Mouse (Mus musculus) adrenal gland, adult 2 months (tissue): ENCODE results near the gene Kcnq5. TPM values are rescaled to one million over a fixed set of nuclear protein-coding genes. Genes with fewer than 3 reads are reported as not detected.
"Not testable (repeated sequence)": the region's sequence is repeated elsewhere in the genome, so short reads cannot be mapped to it uniquely, and the experiment has no call there.

ENCODE experiments used
- DNase-seq: peaks from one replicate; pipeline ENCODE4 v3.0.0; 2021
- polyA plus RNA-seq: library from polyadenylated mRNA; depleted of rRNA; stranded (reverse); fragments of >200 nt; gene quantifications from 2 replicates; pipeline ENCODE4 v1.2.3, GENCODE M21; 2012
- total RNA-seq, 2 experiments: library from RNA; stranded (reverse); gene quantifications; 2 replicates each; pipeline ENCODE4 v1.2.3; 2021

Kcnq5 gene
- total and polyA plus RNA-seq, 3 experiments: 0.52 to 1.1 TPM; not detected in 1

DNA sequence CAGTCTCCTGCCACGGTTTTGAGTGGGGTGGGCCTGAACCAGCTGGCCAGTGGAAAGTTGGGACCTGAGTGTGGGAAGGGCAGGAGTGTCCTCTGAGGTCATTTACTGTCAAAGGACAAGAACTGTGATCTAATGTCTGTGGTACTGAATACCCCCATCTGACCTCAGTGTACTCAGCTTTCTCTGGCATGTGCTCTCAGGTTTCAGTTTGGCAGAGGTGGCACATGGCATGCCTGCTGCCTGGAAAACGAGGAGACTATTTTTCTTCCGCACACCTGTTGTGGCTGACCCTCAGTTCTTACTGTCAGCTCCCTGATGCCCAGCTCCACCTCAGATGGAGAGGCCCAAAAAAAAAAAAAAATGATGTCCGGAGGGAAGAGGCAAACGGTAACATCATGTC is 475.5 kb downstream of the Kcnq5 start:
- no peak for DNase-seq

DNA sequence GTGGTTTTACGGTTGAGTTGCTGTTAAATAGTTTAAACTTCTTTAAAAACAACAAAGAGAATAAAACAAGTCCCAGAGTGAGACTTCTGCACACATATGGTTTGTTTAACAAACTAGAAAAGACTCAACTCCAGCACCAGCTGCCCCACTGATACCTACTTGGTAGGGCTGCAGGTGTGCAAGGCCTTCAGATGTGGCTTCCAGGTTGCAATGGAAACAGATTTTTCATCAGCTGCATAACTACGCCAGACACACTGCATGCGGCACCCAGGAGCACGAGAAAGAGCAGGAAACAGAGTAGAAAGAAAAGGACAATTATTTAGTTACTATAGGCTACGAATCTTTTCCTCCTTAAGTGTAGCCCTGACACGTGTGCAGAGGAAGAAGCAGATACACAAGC is 492.4 kb downstream of the Kcnq5 start:
- DNase-seq: no peak

DNA sequence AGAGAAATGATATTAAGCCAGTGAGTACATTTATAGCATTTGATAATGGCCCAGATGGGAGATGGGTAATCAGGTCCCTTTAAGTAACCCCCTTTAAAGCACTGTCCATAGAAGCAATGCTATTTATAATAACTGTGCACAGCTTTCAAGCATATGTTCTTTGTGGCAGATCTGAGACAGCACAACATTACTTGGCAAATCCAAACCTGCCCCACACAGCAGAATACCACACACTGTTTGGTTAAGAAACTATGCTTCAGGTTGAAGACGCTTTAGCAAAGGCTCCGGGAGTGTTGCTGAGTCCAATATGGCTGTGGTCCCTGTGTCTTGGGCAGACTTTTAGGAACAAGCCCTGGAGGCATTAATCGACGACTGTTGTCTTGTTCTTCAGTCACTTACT is 495.3 kb downstream of the Kcnq5 start:
- DNase-seq: no peak

DNA sequence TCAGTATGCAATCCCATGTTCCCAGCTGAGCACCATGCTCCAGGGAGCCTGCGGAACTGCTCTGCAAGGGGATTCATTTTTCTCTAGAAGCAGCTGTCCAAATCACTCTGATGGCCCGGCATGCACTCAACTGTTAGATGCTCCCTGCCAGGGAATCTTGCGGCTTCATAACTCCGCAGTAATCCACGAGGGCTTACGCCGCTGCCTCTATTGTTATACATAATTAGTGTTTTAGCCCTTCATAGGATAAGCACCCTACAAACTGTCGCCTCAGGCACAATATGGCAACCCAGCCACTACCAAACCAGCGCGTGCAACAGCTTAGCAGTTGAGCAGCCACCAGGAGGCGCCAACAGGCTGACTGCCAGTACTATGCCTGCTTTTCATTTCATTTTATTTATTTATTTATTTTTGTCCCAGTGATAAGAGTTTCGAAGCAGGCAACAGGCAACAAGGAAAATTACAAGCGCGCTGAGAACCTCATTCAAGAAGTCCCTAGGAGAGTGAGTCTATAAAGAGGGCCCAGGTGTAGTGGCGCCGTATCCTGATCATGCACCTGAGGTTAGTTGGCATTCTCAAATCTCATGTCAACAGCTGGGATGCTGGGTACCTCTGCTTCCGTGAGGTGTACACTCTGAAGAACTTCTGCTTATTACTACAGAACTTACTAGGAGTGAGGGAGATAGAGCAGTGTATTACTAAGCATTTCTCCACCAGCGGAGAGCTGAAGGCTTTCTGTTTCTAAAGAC is 500.6 kb downstream of the Kcnq5 start:
- peak; percentile 41 for DNase-seq

DNA sequence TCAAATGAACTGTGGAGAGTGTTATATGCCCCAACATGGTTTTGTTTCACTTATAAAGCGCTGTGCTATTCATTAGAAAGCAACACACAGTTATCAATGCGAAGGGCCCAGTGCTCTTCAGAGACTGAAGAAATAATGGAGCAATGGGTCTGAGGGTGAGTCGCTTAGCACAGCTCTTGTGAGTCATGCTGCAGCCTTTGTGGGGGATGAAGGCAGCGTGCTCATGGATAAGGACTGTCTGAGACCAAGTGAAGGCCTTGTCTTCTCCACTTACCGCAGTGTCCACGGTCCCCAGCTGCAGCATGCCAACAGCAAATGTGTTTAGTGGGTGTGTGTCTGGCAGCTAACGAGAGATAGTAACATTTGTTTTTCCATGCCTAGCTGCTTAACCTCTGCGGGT is 503.2 kb downstream of the Kcnq5 start:
- peak; percentile 11 for DNase-seq

DNA sequence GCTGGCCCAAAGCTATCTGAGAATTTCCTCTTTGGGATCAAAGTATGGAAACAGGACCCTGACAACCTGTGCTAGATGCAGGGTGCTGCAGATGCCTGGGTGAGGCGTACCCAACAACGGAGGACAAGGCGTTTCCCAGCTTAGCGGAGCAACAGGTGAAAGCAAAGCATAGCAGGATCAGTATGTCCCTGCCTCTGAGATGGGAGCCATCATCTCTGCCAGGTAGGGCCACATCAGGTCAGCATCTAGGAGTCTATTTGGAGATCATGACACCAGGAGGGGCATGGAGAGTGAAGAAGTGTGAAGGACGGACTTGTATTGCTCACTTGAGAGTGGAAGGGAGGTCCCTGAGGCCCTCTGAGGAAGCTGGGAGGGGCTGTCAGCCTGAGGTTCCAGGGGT is 505.8 kb downstream of the Kcnq5 start:
- no peak for DNase-seq

DNA sequence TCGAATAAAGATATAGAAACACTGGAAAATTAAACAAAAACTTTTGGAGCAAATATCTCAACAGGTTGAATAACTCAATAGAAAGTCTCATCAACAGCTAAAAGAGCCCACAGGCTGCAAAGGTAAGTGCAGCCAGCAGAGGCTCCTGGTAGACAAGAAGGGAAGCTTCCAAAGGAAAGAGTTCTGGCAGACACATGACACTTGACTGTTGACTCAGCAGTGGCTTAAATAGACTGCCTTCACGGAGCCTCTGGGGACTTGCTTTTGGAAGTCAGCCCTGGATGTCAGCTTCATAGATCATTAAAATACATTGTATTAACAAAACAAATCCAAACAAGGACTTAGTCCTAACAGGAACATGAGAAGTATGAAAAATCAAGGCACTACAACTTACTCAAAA is 513.5 kb downstream of the Kcnq5 start:
- DNase-seq: no peak

DNA sequence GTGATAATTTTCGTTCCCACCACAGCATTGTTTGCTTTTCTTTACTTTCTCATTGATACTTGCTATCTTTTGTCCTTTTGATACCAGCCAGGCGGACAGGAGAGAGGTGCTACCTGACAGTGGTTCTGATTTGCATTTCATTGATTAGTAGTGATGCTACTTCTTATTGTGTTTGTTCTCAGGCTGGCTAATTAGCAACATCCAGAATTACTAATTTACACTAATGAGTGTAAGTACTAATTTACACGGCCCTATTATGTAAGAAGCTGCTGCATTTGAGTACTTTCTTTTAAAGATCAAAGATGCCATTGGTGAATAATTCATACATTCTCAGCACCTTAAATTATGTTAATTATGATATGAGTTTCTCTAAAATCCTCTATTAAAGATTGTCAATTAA is 525.0 kb downstream of the Kcnq5 start:
- no peak for DNase-seq

DNA sequence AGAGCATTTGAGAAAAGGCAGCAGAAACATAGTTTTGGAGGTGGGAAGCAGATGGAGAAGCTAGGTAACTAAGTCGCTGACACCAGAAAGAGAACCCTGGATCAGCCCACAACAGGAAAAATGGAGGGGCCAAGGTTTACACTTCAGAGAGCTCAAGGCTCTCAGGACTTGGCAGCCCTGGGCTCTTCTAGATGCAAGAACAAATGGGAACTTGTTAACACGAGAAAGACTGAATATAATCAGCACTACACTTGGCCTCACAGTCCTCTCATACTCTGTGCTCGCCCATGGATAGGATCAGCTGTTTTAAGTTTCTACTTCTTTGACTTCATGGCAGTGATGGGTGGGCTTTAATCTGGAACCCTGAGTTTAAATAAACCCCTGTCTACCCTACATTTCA is 526.9 kb downstream of the Kcnq5 start:
- no peak for DNase-seq

DNA sequence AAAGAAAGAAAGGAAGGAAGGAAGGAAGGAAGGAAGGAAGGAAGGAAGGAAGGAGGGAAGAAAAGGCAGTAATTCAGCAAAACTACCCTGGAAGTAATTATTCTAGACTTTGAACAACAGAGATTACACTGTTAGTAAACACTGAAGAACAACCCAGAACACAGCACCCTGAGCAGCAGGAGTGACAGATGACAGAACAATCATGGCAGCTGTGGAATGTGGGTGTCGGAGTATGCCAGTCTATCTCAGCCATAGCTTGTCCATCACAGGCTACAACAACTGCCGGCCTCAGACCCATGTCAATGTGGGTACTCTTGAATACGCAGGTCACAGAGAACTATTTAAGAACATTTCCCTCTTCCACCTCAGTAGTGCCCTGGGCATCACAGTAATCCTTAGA is 530.1 kb downstream of the Kcnq5 start:
- DNase-seq: no peak

DNA sequence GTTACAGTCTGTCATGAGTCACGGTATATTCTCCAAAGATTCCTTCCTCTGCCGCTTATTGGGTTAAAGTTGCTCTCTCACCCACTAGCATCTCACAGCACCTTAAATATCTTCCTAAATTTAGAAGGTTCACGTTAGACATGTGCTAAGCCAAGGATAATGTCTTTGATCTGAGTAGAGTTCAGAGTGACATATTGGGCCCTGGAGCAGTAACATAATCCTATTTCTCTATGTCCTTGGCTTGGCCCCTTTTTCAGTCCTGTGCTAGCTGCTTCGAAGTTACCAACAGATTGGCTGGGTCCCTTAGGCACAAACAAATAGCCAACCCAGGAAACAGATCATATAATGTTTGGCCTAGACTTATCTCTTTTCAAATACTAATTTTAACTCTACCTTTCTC is 533.7 kb downstream of the Kcnq5 start:
- no peak for DNase-seq

DNA sequence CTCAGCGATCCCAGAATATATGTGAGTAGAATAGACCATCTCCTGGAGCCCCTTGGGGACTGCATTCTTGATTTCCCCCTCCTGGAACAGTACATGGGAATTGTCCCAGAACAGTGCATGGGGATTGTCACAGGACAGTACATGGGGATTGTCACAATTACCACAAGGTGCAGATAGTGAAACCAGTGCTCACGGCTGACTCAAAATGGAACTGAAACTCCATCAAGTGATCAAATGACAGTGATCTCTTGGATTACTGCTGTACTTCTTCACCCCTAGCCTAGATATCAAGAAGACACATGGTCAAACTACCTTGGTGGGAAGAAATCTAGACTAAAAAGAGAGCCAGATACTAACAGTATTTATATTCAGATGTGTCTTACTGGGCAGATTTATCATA is 536.1 kb downstream of the Kcnq5 start:
- DNase-seq: no peak

DNA sequence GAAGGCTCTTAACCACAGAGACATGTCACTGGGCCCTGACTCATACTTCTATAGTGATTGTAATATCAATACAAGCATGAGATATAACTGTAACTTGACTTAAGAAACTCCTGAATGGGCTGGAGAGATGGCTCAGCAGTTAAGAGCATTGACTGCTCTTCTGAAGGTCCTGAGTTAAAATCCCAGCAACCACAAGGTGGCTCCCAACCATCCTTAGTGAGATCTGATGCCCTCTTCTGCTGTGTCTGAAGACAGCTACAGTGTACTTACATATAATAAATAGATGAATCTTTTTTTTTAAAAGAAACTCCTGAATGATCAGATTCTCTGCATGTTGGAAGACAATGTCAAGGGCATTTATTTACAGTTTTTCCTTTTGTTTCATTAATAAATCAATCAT is 542.4 kb downstream of the Kcnq5 start:
- no peak for DNase-seq

DNA sequence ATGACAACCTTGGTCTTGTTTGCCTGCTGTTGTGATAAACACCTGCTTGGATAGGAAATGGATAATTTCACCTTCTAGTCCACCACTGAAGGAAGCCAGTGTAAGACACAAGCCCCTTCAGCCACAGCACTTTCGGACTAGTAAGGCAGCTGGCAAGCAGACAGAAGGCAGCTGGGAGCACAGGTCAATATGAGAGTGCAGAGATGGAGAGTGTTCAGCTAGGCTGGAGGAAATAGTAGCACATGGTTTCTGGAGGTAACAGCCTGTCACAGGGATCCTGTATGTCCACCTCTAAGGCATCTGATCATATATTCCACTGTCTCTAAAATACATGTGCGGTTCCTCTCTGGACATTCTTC is 549.6 kb downstream of the Kcnq5 start:
- DNase-seq: no peak

DNA sequence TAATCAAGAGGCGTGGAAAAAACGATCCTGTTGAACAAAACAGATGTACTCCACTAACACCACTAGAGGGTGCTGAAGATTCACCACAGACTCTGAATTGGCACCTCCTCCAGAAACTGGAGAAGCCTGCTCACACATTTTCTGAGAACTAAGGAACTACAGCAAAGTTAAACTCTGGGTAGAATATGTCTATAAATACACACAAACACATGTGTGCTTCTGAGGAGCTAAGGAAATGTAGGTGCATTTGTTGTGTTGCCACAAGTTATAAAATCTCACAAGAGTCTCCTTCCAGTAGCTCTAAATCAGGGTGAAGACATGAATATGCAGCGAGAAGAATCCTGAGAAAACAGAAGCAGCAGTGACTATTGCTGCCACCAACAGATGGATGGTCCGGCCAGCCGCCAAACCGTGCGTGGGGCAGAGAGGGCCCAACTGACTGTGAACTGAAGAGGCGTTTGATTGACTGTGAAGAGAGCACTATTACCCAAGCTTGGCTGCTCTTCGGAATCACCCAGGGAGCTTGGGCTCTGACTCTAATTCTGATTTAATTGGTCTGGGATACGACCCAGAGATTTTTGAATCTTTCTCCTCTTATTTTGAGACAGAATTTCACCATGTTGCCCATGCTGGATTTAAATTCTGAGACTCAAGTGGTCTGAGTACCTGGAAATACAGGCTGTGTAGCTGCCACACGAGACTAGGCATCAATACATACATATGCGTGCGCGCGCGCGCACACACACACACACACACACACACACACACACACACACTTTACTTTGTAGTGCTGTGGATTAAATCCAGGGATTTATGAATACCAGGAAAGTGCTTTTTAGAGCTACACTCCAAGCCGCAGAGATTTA is 550.2 kb downstream of the Kcnq5 start:
- DNase-seq: peak; percentile 36

DNA sequence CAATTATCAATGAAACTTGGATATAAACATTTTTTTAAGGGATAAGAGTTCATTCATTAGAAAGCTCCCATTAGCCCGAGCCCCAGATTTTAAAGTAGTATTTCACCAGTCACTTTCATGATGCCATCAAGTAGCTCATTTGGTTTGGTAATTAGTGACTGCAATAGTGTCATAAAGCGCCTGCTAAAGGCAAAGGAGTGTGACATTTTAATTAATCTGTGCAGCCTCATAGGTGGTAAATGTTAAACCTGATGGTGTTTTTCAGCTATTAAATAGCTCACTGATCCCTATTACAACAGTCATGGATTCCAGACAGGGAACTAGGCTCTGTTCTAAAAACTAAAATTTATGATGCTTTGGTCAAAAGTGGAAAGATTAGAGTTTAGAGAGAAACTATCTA is 554.5 kb downstream of the Kcnq5 start:
- DNase-seq: no peak

DNA sequence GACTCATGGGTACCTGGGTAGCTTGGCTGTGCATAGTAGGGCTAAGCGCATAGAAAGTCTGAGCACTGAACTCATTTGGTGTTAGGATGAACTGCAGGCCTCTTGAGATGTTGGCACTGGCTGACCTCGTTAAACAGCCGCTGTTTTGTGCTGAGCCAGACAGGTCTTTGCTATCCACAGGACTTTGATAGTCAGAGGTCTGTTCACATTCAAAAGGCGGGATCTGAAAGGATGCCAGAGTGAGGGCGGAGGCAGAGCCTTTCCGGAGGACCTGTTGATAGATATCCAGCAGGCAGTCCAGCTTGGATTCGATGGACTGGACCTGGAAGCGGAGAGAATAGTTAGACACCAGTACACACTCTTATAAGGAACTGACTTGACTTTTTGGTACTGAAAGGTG is 558.9 kb downstream of the Kcnq5 start:
- no peak for DNase-seq

DNA sequence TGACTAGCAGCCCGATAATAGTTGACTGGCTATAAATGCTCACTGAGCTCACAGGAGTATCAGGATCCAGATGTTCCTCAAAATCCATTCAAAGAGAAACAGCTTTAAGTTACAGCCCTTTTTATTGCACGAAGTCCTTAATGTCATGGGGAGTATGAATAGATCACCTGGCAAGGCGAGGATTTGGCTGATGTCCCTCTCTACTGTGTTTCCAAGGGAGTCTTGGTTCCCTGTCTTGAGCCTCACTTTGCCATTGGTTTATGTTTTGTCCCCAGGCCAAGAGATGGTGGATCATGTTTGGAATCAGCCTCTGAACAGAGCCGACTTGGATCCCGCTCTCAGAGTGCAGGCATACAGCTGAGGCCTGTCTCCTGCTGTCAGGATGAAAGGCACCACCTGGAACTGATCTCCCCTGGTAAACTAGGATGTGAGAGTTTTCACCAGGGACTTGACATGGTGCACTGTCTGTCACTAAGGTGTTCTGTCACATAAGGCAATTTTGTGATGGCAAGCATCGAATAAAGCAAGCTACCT is 570.5 kb downstream of the Kcnq5 start:
- DNase-seq: no peak

DNA sequence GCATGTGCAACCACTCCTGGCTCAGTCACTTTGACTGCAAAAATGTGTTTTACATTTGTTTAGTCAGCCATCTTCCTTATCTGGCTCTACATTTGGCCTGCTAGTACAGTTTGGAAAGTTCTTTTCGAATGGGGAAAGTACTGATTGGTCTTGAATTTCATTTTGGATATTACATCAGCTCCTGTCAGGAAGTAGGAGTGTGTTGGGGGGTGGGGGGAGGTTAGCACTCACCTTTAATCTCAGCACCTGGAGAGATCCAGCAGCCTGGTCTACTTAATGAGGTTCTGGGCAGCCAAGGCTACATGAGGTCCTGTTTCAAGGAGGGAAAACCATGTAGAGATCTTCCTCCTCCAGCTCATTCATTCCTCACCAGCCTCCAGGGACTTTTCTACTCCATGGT is 578.5 kb downstream of the Kcnq5 start, which contains the start of gene Khdc1b:
TSS of gene Khdc1b (plus strand) at position 301 of the 400 bp plus-strand sequence.
- DNase-seq: no peak

DNA sequence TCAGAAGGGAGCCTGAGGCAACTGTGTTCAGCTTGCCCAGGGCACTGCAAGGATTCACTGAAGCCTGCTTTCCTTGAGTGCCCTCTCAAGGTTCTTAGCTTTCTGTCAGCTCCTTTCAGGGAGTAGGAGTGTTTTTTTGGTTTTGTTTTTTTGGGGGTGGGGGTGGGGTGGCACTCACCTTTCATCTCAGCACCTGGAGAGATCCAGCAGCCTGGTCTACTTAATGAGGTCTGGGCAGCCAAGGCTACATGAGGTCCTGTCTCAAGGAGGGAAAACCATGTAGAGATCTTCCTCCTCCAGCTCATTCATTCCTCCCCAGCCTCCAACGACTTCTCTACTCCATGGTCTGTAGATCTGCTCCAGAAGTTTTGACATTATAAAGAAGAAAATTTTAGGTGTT is 593.7 kb downstream of the Kcnq5 start, which contains the start of gene Khdc1c:
TSS of gene Khdc1c (plus strand) at position 301 of the 400 bp plus-strand sequence.
- DNase-seq: not testable (repeated sequence)

DNA sequence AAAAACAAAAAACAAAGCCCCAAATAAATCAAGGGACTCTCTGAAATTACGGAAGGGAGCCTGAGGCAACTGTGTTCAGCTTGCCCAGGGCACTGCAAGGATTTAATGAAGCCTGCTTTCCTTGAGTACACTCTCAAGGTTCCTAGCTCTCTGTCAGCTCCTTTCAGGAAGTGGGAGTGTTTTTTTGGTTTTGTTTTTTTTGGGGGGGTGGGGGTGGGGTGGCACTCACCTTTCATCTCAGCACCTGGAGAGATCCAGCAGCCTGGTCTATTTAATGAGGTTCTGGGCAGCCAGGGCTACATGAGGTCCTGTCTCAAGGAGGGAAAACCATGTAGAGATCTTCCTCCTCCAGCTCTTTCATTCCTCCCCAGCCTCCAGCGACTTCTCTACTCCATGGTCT is 612.4 kb downstream of the Kcnq5 start, which contains the start of gene Khdc1a:
TSS of gene Khdc1a (plus strand) at position 301 of the 400 bp plus-strand sequence.
- DNase-seq: no peak
